Mouse (Mus musculus): Measurements from ENCODE around the gene Zfp747.
"Not testable (repeated sequence)": the region's sequence is repeated elsewhere in the genome, so short reads cannot be mapped to it uniquely, and the experiment has no call there.

The Zfp747 gene

GRCm38 (mm10) chr7:127375271-127376245 is at the start of gene Zfp747:
TSS of gene Zfp747 (minus strand) at chr7:127376050.
- peak; percentile 89 for DNase-seq (ENCODE audit: low spot score)

GRCm38 (mm10) chr7:127425291-127425690 is 49.4 kb upstream of the Zfp747 start:
- no peak for DNase-seq (ENCODE audit: low spot score)

- DNase-seq (ENCODE audit: low spot score) = no peak
These were observed 46.4 kb upstream of the Zfp747 start for GRCm38 (mm10) chr7:127422247-127422646.

GRCm38 (mm10) chr7:127421388-127422191 is 45.7 kb upstream of the Zfp747 start, which contains the start of gene Zfp688:
TSS of gene Zfp688 (minus strand) at chr7:127422068.
- peak; percentile 90 for DNase-seq (ENCODE audit: low spot score)

GRCm38 (mm10) chr7:127411418-127411817 is 35.6 kb upstream of the Zfp747 start:
- no peak for DNase-seq (ENCODE audit: low spot score)

GRCm38 (mm10) chr7:127406002-127406987 is 30.4 kb upstream of the Zfp747 start, which contains the start of gene Zfp764:
TSS of gene Zfp764 (minus strand) at chr7:127406822.
- peak; percentile 65 for DNase-seq (ENCODE audit: low spot score)

- not testable (repeated sequence) for DNase-seq (ENCODE audit: low spot score)
These were observed 28.3 kb upstream of the Zfp747 start for GRCm38 (mm10) chr7:127404101-127404500.

GRCm38 (mm10) chr7:127402980-127403379 is 27.1 kb upstream of the Zfp747 start:
- no peak for DNase-seq (ENCODE audit: low spot score)

- DNase-seq (ENCODE audit: low spot score) = no peak
These were observed 24.5 kb upstream of the Zfp747 start for GRCm38 (mm10) chr7:127400355-127400754.

GRCm38 (mm10) chr7:127393944-127394333 is 18.1 kb upstream of the Zfp747 start:
- no peak for DNase-seq (ENCODE audit: low spot score)

GRCm38 (mm10) chr7:127393157-127393943 is 17.5 kb upstream of the Zfp747 start, which contains the start of gene E430018J23Rik:
TSS of gene E430018J23Rik (minus strand) at chr7:127393629.
- peak; percentile 90 for DNase-seq (ENCODE audit: low spot score)

- no peak for DNase-seq (ENCODE audit: low spot score)
These were observed 16.5 kb upstream of the Zfp747 start for GRCm38 (mm10) chr7:127392251-127392824.

GRCm38 (mm10) chr7:127391538-127391937 is 15.7 kb upstream of the Zfp747 start:
- no peak for DNase-seq (ENCODE audit: low spot score)

- no peak for DNase-seq (ENCODE audit: low spot score)
These were observed 14.5 kb upstream of the Zfp747 start for GRCm38 (mm10) chr7:127390306-127390705.

GRCm38 (mm10) chr7:127388201-127388600 is 12.4 kb upstream of the Zfp747 start:
- not testable (repeated sequence) for DNase-seq (ENCODE audit: low spot score)

- DNase-seq (ENCODE audit: low spot score) = peak; percentile 87
These were observed 11.0 kb upstream of the Zfp747 start, which contains the start of gene 9130019O22Rik for GRCm38 (mm10) chr7:127386641-127387392. TSS of gene 9130019O22Rik (minus strand) at chr7:127387166.

- not testable (repeated sequence) for DNase-seq (ENCODE audit: low spot score)
These were observed 9.7 kb upstream of the Zfp747 start for GRCm38 (mm10) chr7:127385560-127385959.

- DNase-seq (ENCODE audit: low spot score) = no peak
These were observed 2.6 kb upstream of the Zfp747 start for GRCm38 (mm10) chr7:127378310-127378921.

- DNase-seq (ENCODE audit: low spot score) = not testable (repeated sequence)
These were observed 4.0 kb downstream of the Zfp747 start for GRCm38 (mm10) chr7:127371870-127372269.

All from testis, postnatal 14 days (tissue).